Mouse (Mus musculus): Measurements from ENCODE around the gene Ntmt1.

GRCm38 (mm10) chr2:30794179-30795108, 13.2 kb upstream of the Ntmt1 start:
- TF ChIP-seq CTCF (IDR thresholded peaks at IDR 0.05; ENCODE audit: low read depth): peak; percentile 92
- no peak for TF ChIP-seq EP300 (IDR thresholded peaks at IDR 0.05; ENCODE audit: low read depth)

Measured in liver, postnatal 0 days (tissue).